Mouse (Mus musculus): Measurements from ENCODE around the gene Bik.

Gene Bik

DNA sequence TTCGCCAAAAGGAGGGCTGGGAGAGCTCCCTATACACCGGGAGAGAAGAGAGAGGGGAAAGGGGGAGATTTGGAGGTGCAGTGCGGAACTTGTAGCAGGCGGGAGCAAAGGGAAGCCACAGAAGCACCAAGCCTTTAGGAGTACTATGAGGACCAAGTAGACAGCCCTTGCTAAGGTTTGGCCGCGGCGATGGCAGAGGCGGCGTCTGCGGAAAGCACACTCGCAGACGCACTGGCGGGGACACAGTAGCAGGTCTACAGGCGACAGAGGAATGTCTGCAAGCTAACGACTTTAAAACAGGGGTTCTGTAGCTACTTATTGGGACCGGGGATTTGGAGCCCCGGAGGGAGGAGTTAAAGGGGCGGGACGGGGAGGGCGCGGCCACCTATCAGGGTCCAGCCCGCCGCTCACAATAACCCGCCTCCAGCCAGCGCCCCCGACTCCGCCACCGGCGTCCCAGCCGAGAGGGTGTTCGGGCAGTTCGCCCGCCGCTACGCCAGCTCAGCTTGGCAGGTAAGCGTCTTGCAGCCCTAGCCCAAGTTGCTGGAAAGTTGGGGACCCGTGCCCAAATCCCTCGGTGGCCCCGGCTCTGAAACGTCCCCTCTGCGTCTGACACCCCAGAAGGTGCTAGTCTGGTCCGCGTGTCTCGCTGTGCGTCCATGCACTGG, at the start of gene Bik:
Gene Bik (plus strand): TSS at position 439 of the 668 bp plus-strand sequence.
- DNase-seq (ENCODE audit: low read depth, low spot score): no peak

GRCm38 (mm10) chr15:83478096-83478495, 48.6 kb upstream of the Bik start:
- no peak for DNase-seq (ENCODE audit: low read depth, low spot score)

- peak; percentile 54 for DNase-seq (ENCODE audit: low read depth, low spot score)
Observed at GRCm38 (mm10) chr15:83479818-83480217, 46.8 kb upstream of the Bik start.

DNA sequence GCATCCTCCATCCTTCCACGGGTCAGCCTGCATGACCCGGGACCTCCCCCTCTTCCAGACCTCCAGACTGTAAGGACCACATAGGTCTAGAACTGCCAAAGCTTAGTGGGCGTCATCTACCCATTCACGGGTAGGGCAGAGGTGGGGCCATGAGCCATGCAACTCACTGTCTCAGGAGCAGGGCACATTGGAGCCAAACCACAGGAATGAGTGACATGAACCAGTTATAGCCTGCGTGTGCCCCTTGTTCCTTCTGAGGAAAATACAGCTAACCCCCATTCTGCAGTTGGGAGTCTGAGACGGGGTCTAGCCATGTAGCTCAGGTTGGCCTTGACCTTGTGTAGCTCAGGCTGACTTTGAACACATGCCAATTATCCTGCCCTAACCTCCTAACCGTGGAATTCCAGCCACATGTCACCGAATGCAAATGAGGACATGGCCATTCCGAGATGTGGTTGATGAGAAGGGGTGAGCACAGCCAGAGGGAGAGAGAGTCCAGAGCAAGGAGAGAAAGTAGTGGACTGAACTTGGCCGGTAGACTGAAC, 45.4 kb upstream of the Bik start:
- peak; percentile 35 for DNase-seq (ENCODE audit: low read depth, low spot score)

DNA sequence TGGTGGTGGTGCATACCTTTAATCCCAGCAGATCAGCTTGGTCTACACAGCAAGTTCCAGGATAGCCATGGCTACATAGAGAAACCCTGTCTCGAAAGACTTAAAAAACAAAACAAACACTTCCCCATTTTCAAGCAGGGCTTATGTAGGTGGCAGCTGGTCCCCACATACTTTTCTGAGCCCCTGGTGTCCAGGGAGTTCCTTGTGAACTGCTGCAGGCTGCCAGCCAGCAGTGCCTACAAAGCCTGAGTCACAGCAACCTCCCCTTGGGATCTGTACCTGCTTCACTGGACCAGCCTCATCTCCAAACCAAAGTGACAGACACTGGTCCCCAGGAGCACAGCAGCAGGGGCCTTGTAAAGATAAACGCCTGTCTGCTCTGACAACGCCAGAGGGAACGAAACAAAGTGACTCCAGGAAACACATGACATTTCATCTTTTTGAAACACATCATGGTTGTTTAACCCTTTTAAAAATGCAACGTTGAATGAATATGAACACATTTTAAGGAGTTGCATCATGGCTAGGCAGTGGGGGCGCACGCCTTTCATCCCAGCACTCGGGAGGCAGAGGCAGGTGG, 43.9 kb upstream of the Bik start:
- no peak for DNase-seq (ENCODE audit: low read depth, low spot score)

- DNase-seq (ENCODE audit: low read depth, low spot score): peak; percentile 68
Observed at GRCm38 (mm10) chr15:83483482-83483881, 43.2 kb upstream of the Bik start.

DNA sequence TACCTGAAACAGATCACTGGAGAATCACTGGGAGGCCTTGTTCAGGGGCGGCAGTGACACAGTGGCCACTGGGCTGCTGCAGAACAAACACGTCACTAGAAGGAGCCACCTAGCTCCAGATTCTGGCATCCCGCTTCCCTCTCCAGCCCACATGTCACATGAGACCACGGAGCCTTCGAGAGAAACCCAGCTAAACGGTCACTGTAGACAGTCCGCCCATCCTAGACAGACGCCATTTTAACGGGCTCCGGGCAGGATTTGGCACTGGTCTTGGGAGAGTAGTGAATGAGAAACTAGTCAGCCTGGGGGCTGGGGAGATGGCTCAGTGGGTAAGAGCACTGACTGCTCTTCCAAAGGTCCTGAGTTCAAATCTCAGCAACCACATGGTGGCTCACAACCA, 42.4 kb upstream of the Bik start:
- no peak for DNase-seq (ENCODE audit: low read depth, low spot score)

DNA sequence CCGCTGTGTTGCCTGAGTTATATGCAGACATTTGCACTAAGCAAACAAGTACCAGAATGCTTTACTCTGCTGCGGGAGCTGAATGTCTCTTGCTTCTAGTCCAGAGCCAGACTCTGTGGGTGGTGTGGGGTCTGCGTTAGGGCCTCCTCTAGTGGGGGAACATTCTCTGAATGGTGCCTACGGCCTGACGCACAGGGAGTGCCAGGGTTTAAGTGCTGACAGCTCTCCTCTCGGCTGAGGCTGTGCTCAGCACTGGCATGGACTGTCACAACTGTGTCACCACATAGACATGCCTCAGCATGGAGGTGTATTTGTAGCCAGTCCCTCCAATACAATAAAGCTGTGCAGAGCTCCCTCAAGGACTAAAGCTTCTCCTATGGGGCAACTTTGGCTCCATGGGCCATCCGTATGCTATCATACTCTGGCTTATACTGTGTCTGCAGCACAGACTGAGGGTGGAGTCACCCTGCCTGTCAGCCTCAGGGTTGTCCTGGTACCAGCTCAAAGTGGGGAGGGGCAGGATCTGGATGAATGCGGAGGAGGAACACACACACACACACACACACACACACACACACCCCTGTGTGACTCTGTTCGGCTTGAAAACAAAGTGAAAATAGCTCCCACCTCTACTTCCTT, 39.1 kb upstream of the Bik start:
- no peak for DNase-seq (ENCODE audit: low read depth, low spot score)

GRCm38 (mm10) chr15:83489471-83489870, 37.2 kb upstream of the Bik start:
- no peak for DNase-seq (ENCODE audit: low read depth, low spot score)

- DNase-seq (ENCODE audit: low read depth, low spot score): no peak
Observed at GRCm38 (mm10) chr15:83491891-83492290, 34.8 kb upstream of the Bik start.

- no peak for DNase-seq (ENCODE audit: low read depth, low spot score)
Observed at GRCm38 (mm10) chr15:83493856-83494571, 32.6 kb upstream of the Bik start.

DNA sequence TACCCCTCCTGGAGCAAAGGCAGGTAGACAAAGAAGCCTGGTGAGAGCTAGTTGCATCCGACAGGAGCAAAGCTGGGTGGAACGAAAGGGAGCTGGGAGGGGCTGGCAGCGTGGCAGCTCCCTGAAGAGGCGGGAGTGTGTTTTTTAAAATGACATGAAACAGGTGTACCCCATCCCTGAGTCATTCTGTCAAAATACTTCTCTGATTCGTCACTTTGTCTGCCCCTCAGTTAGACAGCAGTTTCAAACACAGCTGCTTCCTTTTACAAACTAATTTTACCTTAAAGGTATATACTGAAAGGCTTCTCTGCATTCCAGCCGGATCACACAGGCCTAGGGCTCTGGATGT, 32.1 kb upstream of the Bik start:
- no peak for DNase-seq (ENCODE audit: low read depth, low spot score)

DNA sequence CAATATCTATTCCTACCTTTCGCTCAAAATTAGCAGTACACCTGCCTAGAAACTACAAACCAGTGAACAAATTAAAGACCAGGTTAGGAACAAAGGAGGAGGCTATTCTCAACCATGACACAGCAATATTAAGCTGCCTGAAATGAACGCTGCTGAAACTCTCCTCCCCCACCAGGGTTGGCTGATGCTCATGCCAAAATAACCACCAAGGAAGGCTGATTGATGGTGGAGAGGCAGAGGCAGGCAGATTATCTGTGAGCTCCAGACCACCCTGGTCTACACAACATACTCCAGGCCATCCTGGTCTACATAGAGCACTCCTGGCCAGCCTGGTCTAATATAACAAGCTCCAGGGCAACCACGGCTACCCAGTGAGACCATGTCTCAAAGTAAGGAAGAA, 31.5 kb upstream of the Bik start:
- DNase-seq (ENCODE audit: low read depth, low spot score): no peak

DNA sequence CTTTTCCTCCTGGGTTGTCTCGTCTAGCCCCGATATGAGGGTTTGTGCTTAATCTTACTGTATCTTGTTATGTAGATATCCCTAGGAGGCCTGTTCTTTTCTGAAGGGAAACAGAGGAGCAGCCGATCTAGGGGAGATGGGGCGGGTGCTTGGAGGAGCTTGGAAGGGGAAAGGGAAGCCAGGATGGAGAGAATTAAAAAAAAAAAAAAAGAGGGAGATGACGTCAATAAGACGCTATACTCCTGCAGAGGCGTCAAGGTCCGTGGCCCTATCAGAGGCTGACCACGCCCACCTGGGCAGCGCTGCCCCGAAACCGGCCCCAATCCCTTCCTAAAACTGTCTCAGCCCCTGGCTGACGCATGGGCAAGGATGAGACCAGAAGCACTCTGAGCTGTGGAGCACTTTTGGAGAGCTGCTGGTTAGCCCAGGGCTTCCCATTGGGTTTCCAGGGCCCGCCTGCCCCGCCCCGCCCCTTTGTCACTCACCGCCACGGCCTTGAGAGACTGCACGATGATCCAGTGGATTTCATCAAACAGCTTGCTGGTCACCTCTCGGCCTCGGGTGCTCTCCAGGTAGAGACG, 30.8 kb upstream of the Bik start:
- DNase-seq (ENCODE audit: low read depth, low spot score): peak; percentile 59

DNA sequence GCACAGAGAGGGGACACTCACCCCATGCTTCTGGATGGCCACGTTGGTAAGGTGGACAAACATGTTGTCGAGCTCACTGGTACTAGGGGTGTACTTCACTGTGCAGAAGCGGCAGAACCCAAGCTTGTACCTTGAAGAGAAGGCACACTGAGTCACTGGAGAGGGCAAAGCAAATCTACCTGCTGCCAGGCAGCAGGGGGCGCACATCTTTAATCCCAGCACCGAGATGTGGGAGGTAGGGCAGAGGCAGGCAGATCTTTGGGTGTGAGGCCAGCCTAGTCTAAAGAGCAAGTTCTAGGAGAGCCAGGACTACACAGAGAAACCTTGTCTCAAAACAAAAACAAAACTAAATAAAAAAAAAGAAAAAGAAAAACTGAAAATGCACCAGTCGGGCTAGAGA, 29.4 kb upstream of the Bik start:
- peak; percentile 68 for DNase-seq (ENCODE audit: low read depth, low spot score)

GRCm38 (mm10) chr15:83499211-83499755, 27.4 kb upstream of the Bik start:
- no peak for DNase-seq (ENCODE audit: low read depth, low spot score)

DNA sequence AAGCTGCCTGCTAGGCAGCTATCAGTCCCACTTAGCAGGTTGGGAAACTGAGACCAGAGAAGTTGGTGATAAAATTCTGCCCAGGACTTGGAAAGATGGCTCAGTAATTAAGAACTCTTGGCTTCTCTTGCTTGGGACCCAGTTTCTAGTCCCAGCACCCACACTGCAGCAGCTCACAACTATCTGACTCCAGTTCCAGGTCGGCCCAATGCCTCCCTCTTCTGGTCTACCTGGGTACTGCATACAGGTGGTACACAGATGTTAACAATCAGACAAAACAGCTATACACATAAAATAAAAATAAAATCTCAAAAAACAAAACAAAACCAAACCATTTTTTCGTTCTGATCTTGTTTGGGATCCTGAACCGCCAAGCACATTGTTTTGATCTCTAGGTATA, 26.3 kb upstream of the Bik start:
- DNase-seq (ENCODE audit: low read depth, low spot score): peak; percentile 74

GRCm38 (mm10) chr15:83501483-83501882, 25.2 kb upstream of the Bik start:
- peak; percentile 52 for DNase-seq (ENCODE audit: low read depth, low spot score)

DNA sequence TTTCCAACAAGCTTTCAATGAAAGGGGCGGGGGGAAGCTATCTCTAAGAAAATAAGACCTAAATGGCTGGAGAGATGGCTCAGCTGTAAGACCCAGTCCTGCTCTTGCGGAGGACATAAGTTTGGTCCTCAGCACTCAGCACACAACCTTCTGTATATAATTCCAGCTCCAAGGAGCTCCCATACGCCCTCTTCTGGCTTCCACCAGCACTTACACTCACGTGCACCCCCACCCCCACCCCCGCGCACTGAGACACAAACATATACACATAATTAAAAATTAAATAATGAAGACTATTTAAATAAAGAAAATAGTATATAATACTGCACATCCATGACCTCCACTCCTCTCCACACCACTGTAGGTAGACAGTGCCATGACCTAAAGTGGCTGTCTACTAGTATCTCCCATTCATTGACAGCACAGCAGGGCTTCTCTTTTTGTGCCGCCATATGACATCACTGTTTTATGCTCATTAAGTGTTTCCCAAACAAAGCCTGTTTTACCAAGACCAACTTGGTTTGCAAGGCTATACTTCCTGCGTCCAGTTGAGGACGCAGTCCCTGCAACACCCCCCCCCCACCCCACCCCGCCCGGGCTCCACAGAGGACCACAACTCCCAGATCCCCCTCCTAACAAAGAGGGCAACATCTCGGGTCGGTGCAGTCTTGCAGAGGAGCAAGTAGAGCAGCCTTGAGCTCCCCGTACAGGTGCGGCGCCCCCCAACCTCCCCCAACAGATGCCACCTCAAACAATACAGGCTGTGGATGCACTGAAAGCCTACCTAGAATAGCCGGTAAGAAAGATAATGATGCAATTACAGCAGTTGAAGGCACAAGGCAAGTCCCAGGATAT, 16.5 kb upstream of the Bik start:
- no peak for DNase-seq (ENCODE audit: low read depth, low spot score)

GRCm38 (mm10) chr15:83510805-83511405, 15.8 kb upstream of the Bik start, which contains the start of gene Ttll1:
TSS of gene Ttll1 (minus strand) at chr15:83510893.
- peak; percentile 94 for DNase-seq (ENCODE audit: low read depth, low spot score)
